Mouse (Mus musculus): ENCODE measurements around the gene Tek. TPM values are rescaled to one million over a fixed set of nuclear protein-coding genes. Genes with fewer than 3 reads are reported as not detected.
"Not testable (repeated sequence)": the region's sequence is repeated elsewhere in the genome, so short reads cannot be mapped to it uniquely, and the experiment has no call there.

Gene Tek
- polyA plus RNA-seq (2012; ENCODE audit: insufficient read depth, insufficient read length, low replicate concordance, missing spikeins), result not detected in 2 replicates

DNA sequence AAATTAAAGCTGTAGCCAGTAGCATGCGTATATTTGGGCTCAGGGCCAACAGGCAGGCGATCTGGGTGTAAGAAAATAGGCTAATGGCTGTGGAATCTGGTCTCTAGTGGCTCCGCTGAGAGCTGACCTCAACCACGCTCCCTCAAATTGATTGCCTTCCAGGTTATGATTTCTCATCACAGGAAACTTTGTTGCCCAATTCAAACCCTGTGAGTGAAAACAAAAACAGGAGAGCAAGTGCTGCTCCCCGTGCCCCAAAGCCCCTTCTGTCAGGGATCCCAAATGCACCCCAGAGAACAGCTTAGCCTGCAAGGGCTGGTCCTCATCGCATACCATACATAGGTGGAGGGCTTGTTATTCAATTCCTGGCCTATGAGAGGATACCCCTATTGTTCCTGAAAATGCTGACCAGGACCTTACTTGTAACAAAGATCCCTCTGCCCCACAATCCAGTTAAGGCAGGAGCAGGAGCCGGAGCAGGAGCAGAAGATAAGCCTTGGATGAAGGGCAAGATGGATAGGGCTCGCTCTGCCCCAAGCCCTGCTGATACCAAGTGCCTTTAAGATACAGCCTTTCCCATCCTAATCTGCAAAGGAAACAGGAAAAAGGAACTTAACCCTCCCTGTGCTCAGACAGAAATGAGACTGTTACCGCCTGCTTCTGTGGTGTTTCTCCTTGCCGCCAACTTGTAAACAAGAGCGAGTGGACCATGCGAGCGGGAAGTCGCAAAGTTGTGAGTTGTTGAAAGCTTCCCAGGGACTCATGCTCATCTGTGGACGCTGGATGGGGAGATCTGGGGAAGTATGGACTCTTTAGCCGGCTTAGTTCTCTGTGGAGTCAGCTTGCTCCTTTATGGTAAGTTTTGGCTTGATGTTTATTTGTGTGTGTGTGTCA, at the start of gene Tek:
Gene Tek, plus strand, starts transcription at position 452 of the 894 bp plus-strand sequence.
- H3K27ac ChIP-seq (ENCODE audit: insufficient read depth, low read depth, low read length), result no peak within 1 kb of the TSS
- no peaks in the 10 kb centered on the region for H3K4me1 ChIP-seq (ENCODE audit: control insufficient read depth, insufficient read depth, low read length)

DNA sequence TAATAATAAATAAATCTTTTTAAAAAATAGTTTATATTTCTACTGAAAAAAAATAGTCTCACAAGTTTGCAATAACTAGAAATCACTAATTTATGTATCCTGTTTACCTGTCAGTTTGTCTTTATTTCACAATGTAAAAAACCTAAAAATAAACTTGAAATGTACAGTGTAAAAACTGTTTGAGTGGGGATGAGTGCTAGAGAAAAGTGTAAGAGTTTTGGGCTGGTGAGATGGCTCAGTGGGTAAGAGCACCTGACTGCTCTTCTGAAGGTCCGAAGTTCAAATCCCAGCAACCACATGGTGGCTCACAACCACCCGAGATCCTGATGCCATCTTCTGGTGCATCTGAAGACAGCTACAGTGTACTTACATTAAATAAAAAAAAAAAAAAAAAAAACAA, 49.3 kb upstream of the Tek start:
- 84% methylated on average over 2 of the region's 2 CpGs for WGBS
- H3K4me1 ChIP-seq (ENCODE audit: control insufficient read depth, insufficient read depth, low read length); H3K4me3 ChIP-seq (ENCODE audit: insufficient read depth, low read depth, low read length); H3K27ac ChIP-seq (ENCODE audit: insufficient read depth, low read depth, low read length): not testable (repeated sequence)

More for the DNA sequence above, at the start of gene Tek:
- no peak for TF ChIP-seq CTCF (IDR thresholded peaks at IDR 0.05; ENCODE audit: insufficient read depth, low read depth, low read length)
- no peak for TF ChIP-seq POLR2A (IDR thresholded peaks at IDR 0.05; ENCODE audit: insufficient read depth, low read depth, low read length)
- 72% methylated on average over 16 of the region's 16 CpGs for WGBS
- H3K4me3 ChIP-seq (ENCODE audit: insufficient read depth, low read depth, low read length), result no peak within 1 kb of the TSS

DNA sequence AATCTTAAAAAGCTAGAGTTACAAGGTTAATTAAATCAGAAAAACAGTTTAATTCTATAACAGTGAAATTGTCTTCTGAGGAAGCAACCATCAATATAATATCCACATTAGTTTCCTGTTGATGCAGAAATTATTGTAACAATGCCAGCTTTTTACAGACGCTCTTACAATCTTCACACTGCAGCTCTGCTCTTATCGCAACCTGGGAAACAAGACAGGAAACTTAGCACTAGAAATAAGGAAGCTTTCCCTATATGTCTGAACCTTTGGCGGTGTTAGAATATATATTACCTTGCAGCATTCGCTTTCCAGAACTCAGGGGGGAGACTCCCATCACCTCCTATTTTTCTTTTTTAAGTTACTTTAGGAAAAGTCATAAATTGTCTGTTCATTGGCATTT, 48.0 kb upstream of the Tek start:
- WGBS, result 82% methylated on average over 4 of the region's 4 CpGs
- Histone ChIP-seq H3K4me3 (ENCODE audit: insufficient read depth, low read depth, low read length) (no peak overlapping the region), H3K4me1 (ENCODE audit: control insufficient read depth, insufficient read depth, low read length) (no peaks in the 10 kb centered on the region), H3K27ac (ENCODE audit: insufficient read depth, low read depth, low read length) (no peak overlapping the region)
- no peak for TF ChIP-seq CTCF (IDR thresholded peaks at IDR 0.05; ENCODE audit: insufficient read depth, low read depth, low read length)
- TF ChIP-seq POLR2A (IDR thresholded peaks at IDR 0.05; ENCODE audit: insufficient read depth, low read depth, low read length), result no peak

GRCm38 (mm10) chr4:94692175-94692574, 46.9 kb upstream of the Tek start:
- 91% methylated on average over 2 of the region's 2 CpGs for WGBS
- TF ChIP-seq POLR2A (IDR thresholded peaks at IDR 0.05; ENCODE audit: insufficient read depth, low read depth, low read length) (no peak), CTCF (IDR thresholded peaks at IDR 0.05; ENCODE audit: insufficient read depth, low read depth, low read length) (no peak)

DNA sequence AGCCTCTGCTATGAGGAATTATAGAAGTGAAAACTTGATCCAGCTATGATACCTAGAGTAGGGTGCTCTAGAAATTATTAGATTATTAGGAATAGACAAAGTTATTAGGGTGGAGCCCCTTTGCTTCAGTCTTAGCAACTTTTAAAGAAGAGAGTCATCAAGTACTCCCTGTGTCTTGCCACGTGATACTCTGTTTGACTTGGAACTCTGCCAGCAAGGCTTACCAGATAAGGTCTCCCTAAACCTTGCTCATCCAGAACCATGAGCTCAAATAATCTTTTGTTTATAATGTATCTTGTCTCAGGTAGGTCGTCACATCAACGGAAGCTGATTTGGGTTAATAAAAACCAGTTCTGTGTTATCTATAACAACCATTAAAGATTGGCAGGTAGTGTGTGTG, 42.7 kb upstream of the Tek start:
- Histone ChIP-seq H3K27ac (ENCODE audit: insufficient read depth, low read depth, low read length) (no peak overlapping the region), H3K4me1 (ENCODE audit: control insufficient read depth, insufficient read depth, low read length) (no peaks in the 10 kb centered on the region), H3K4me3 (ENCODE audit: insufficient read depth, low read depth, low read length) (no peak overlapping the region)
- no peak for TF ChIP-seq POLR2A (IDR thresholded peaks at IDR 0.05; ENCODE audit: insufficient read depth, low read depth, low read length)
- TF ChIP-seq CTCF (IDR thresholded peaks at IDR 0.05; ENCODE audit: insufficient read depth, low read depth, low read length), result no peak
- 82% methylated on average over 3 of the region's 3 CpGs for WGBS

More at GRCm38 (mm10) chr4:94692175-94692574, 46.9 kb upstream of the Tek start:
- no peak overlapping the region for H3K4me3 ChIP-seq (ENCODE audit: insufficient read depth, low read depth, low read length)
- no peaks in the 10 kb centered on the region for H3K4me1 ChIP-seq (ENCODE audit: control insufficient read depth, insufficient read depth, low read length)
- H3K27ac ChIP-seq (ENCODE audit: insufficient read depth, low read depth, low read length), result no peak overlapping the region

DNA sequence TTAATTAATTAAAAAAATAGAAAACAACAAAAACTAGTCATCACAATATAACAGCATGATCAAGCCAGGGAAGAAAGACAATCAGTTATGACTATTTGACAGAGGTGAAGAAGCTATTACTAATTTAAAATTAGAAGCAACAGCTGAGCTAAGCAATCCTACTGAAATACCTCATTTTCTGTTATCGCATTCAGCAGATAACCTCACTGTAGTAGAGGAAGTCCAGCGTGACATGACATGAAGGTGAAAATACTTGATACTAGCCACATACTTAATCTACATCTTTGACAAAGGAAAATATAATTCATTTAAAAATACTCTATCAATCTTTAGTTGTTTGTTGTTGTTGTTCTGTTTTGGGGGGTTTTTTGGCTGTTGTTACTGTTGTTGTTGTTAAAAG, 28.1 kb upstream of the Tek start:
- 97% methylated on average over 2 of the region's 2 CpGs for WGBS
- Histone ChIP-seq H3K4me1 (ENCODE audit: control insufficient read depth, insufficient read depth, low read length) (no peaks in the 10 kb centered on the region), H3K4me3 (ENCODE audit: insufficient read depth, low read depth, low read length) (no peak overlapping the region), H3K27ac (ENCODE audit: insufficient read depth, low read depth, low read length) (no peak overlapping the region)
- no peak for TF ChIP-seq CTCF (IDR thresholded peaks at IDR 0.05; ENCODE audit: insufficient read depth, low read depth, low read length)
- TF ChIP-seq POLR2A (IDR thresholded peaks at IDR 0.05; ENCODE audit: insufficient read depth, low read depth, low read length), result no peak

DNA sequence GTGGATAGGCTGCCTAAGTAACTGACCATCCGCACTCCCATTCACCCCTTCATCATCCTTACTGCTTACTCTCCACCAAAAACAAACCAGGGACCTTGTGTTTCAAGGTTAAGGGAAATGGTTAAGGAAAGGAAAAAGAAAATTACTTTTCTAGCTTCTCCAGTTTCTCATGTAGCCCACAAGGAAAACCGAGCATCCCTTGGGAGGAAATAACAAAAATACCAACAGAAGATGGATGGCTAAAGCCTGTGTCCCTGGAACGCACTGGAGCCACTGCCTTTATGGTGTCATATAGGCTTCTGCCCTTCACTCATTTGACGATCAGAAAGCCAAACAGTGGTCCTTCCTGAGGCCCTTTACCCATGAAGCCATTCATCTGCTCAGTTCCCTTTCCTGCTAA, 27.7 kb upstream of the Tek start:
- H3K4me1 ChIP-seq (ENCODE audit: control insufficient read depth, insufficient read depth, low read length), result no peaks in the 10 kb centered on the region

GRCm38 (mm10) chr4:94713741-94714140, 25.3 kb upstream of the Tek start:
- Histone ChIP-seq H3K4me3 (ENCODE audit: insufficient read depth, low read depth, low read length) (no peak overlapping the region), H3K4me1 (ENCODE audit: control insufficient read depth, insufficient read depth, low read length) (no peaks in the 10 kb centered on the region), H3K27ac (ENCODE audit: insufficient read depth, low read depth, low read length) (no peak overlapping the region)
- TF ChIP-seq CTCF (IDR thresholded peaks at IDR 0.05; ENCODE audit: insufficient read depth, low read depth, low read length), result no peak
- no peak for TF ChIP-seq POLR2A (IDR thresholded peaks at IDR 0.05; ENCODE audit: insufficient read depth, low read depth, low read length)

More for the DNA sequence above, 27.7 kb upstream of the Tek start:
- TF ChIP-seq CTCF (IDR thresholded peaks at IDR 0.05; ENCODE audit: insufficient read depth, low read depth, low read length) (no peak), POLR2A (IDR thresholded peaks at IDR 0.05; ENCODE audit: insufficient read depth, low read depth, low read length) (no peak)
- no peak overlapping the region for H3K4me3 ChIP-seq (ENCODE audit: insufficient read depth, low read depth, low read length)
- 84% methylated on average over 4 of the region's 4 CpGs for WGBS
- H3K27ac ChIP-seq (ENCODE audit: insufficient read depth, low read depth, low read length), result no peak overlapping the region

DNA sequence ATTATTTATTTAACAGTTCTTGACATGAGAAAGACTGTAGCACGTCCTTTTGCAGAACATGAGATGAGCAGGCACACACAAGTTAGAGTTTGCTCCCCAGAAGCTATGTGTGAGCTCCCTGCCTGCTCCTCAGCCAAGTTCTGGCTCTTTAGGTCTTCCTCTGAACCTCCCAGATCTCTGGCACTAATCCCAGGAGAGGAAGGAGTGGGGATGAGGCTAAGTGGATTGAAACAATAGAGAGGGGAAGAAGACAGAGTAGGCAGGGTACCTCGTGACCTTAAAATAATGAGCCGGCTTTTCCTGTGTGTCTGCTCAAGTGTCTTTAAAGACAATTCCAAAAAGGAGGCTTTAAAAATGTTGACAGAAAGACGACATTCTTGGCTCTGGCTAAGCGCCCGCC, 23.9 kb upstream of the Tek start:
- 36% methylated on average over 6 of the region's 6 CpGs for WGBS
- TF ChIP-seq CTCF (IDR thresholded peaks at IDR 0.05; ENCODE audit: insufficient read depth, low read depth, low read length) (no peak), POLR2A (IDR thresholded peaks at IDR 0.05; ENCODE audit: insufficient read depth, low read depth, low read length) (no peak)
- no peak overlapping the region for H3K4me3 ChIP-seq (ENCODE audit: insufficient read depth, low read depth, low read length)
- H3K4me1 ChIP-seq (ENCODE audit: control insufficient read depth, insufficient read depth, low read length), result no peaks in the 10 kb centered on the region
- H3K27ac ChIP-seq (ENCODE audit: insufficient read depth, low read depth, low read length), result no peak overlapping the region

Measured in olfactory bulb, adult 2 months (tissue).